Mouse (Mus musculus): ENCODE data around the gene Nrf1.

- no peak for TF ChIP-seq CTCF (IDR thresholded peaks at IDR 0.05; ENCODE audit: low read depth)
- TF ChIP-seq EP300 (IDR thresholded peaks at IDR 0.05; ENCODE audit: low read depth), result no peak
Measured at GRCm38 (mm10) chr6:30177305-30177704, 129.5 kb downstream of the Nrf1 start.
